Mouse (Mus musculus) small intestine, adult 2 months (tissue): ENCODE results near the gene Ccnk. TPM values are rescaled to one million over a fixed set of nuclear protein-coding genes. Genes with fewer than 3 reads are reported as not detected.
A peak's percentile ranks its signal among the peaks of the same experiment; 100 is the strongest.

Experiments used
- H3K27ac ChIP-seq: fragments of 200-500 bp; 2 replicates; pipeline ENCODE4 v1.5.1; 2012; ENCODE audit warnings: low read depth, low read length, control low read depth, inconsistent platforms; ENCODE audit not compliant: insufficient read depth
- H3K27me3 ChIP-seq: fragments of 200-500 bp; 2 replicates; pipeline ENCODE4 v1.6.1; 2012; ENCODE audit warnings: mild to moderate bottlenecking, moderate library complexity, low read length, inconsistent platforms; ENCODE audit not compliant: control insufficient read depth, insufficient read depth
- H3K36me3 ChIP-seq: fragments of 200-500 bp; 2 replicates; pipeline ENCODE4 v1.6.1; 2012; ENCODE audit warnings: mild to moderate bottlenecking, low read length, control low read depth, inconsistent platforms; ENCODE audit not compliant: control insufficient read depth, insufficient read depth
- H3K4me1 ChIP-seq: fragments of 200-500 bp; 2 replicates; pipeline ENCODE4 v1.6.1; 2012; ENCODE audit warnings: low read length, inconsistent platforms, mixed read lengths; ENCODE audit not compliant: control insufficient read depth, insufficient read depth, insufficient read length
- H3K4me3 ChIP-seq: fragments of 200-500 bp; 2 replicates; pipeline ENCODE4 v1.5.1; 2012; ENCODE audit warnings: low read depth, mild to moderate bottlenecking, control low read depth, inconsistent platforms, low read length, moderate library complexity
- CTCF ChIP-seq: fragments of 200-500 bp; IDR thresholded peaks from 2 replicates; pipeline ENCODE4 v1.5.1; 2012; ENCODE audit warnings: low read depth, mild to moderate bottlenecking, control low read depth, inconsistent platforms, low read length, moderate library complexity, mixed read lengths; ENCODE audit not compliant: insufficient replicate concordance, insufficient read length; ENCODE audit errors: extremely low read depth
- POLR2A ChIP-seq: fragments of 200-500 bp; IDR thresholded peaks from 2 replicates; pipeline ENCODE4 v1.6.1; 2012; ENCODE audit warnings: low read depth, mild to moderate bottlenecking, control low read depth, inconsistent platforms, low read length, moderate library complexity
- WGBS: fragments of 180-500 bp; shearing (Covaris S2); methylation state at CpG from one replicate; pipeline ENCODE4 v1.1.7; 2018; 5-methylcytosine and 5-hydroxymethylcytosine counted together
- polyA plus RNA-seq: library from polyadenylated mRNA; depleted of rRNA; stranded (reverse); fragments of >200 nt; gene quantifications from 2 replicates; pipeline ENCODE4 v1.2.3, GENCODE M21; 2012; rRNA removed

The Ccnk gene
- polyA plus RNA-seq, 1 experiment = 11.4 TPM

- H3K27ac ChIP-seq = peak overlapping the region; percentile 90
- H3K4me1 ChIP-seq = peaks cover 81% of the 10 kb centered on the region
- peak overlapping the region; percentile 46 for H3K4me3 ChIP-seq
- no peak for TF ChIP-seq CTCF
- peak; percentile 43 for TF ChIP-seq POLR2A
- WGBS = 12% methylated on average over 10 of the region's 10 CpGs
- H3K36me3 ChIP-seq = peaks cover 1% of the 10 kb centered on the region; the same call in 1 of the 2 replicates
- no peaks in the 10 kb centered on the region for H3K27me3 ChIP-seq
Measured at GRCm38 (mm10) chr12:108249522-108249921, 70.1 kb downstream of the Ccnk start.

- H3K36me3 ChIP-seq = peaks cover 1% of the 10 kb centered on the region; the same call in 1 of the 2 replicates
- WGBS = 59% methylated on average over 31 of the region's 31 CpGs
- TF ChIP-seq CTCF (no peak), POLR2A (peak; percentile 48; the same call in 1 of the 2 replicates)
- no peaks in the 10 kb centered on the region for H3K27me3 ChIP-seq
- H3K27ac ChIP-seq = peak overlapping the region; percentile 99
- H3K4me1 ChIP-seq = peaks cover 76% of the 10 kb centered on the region
- peak overlapping the region; percentile 51 for H3K4me3 ChIP-seq
Measured at GRCm38 (mm10) chr12:108251034-108251792, 71.8 kb downstream of the Ccnk start.

GRCm38 (mm10) chr12:108251825-108252542, 72.6 kb downstream of the Ccnk start:
- Histone ChIP-seq H3K27me3 (no peaks in the 10 kb centered on the region), H3K27ac (peak overlapping the region; percentile 99), H3K4me1 (peaks cover 75% of the 10 kb centered on the region), H3K36me3 (peaks cover 1% of the 10 kb centered on the region; the same call in 1 of the 2 replicates), H3K4me3 (peak overlapping the region; percentile 51)
- no peak for TF ChIP-seq CTCF
- no peak for TF ChIP-seq POLR2A
- WGBS = 31% methylated on average over 15 of the region's 15 CpGs

Other genes starting within 250 kb of the Ccnk start
- 7.9 and 22.3 TPM in 2 replicates for gene Bcl11b, start 176.0 kb upstream of the Ccnk start, polyA plus RNA-seq
- gene Setd3, start 265 bp upstream of the Ccnk start, polyA plus RNA-seq = 4.2 and 8.9 TPM in 2 replicates
- gene Ccdc85c, start 95.8 kb downstream of the Ccnk start, polyA plus RNA-seq = 58.8 and 100 TPM in 2 replicates
- 0.76 and 1.1 TPM in 2 replicates for gene Hhipl1, start 126.7 kb downstream of the Ccnk start, polyA plus RNA-seq
- 0.51 and 1.2 TPM in 2 replicates for gene Cyp46a1, start 154.8 kb downstream of the Ccnk start, polyA plus RNA-seq
- 10.1 and 19.8 TPM in 2 replicates for gene Eml1, start 191.4 kb downstream of the Ccnk start, polyA plus RNA-seq